Comparison of ENCODE assay signal across 19 mouse cellular contexts in genomic region chr6:105681496-105681895, GRCm38 (mm10). TPM values are rescaled to one million over a fixed set of nuclear protein-coding genes. Genes with fewer than 3 reads are reported as not detected.
DNase-seq lines count a peak whose midpoint lies in the region; ATAC-seq and TF ChIP-seq lines count a peak whose summit lies in the region.
"Had no signal": no experiment of that assay in that cellular context is flagged by ENCODE, and none has a peak within 500 bp of the region (broad histone marks: within the 10 kb centered on the region; RNA-seq: fewer than 3 reads in every experiment).

No protein-coding gene starts in this region.

- no peaks in the 10 kb centered on the region for H3K9me3 ChIP-seq in hindbrain, postnatal 0 days (ENCODE audit: low read length)
- H3K9me3 ChIP-seq in hindbrain, embryonic 16.5 days (ENCODE audit: control insufficient read depth, low read length) = no peaks in the 10 kb centered on the region
- H3K9me3 ChIP-seq in midbrain, embryonic 15.5 days = no peaks in the 10 kb centered on the region
- no peaks in the 10 kb centered on the region for H3K9me3 ChIP-seq in midbrain, embryonic 16.5 days (replicated peaks; ENCODE audit: control insufficient read depth, low read length, poor library complexity, severe bottlenecking)
- H3K9me3 ChIP-seq: embryonic facial prominence, embryonic 10.5 days; forebrain, embryonic 13.5 days; heart, embryonic 13.5 days had no signal

- no peak overlapping the region for H3K4me3 ChIP-seq in hindbrain, postnatal 0 days (ENCODE audit: low read length)
- H3K4me3 ChIP-seq in hindbrain, embryonic 16.5 days (ENCODE audit: low read length) = no peak overlapping the region
- no peak overlapping the region for H3K4me3 ChIP-seq in midbrain, embryonic 15.5 days
- 0 out of 2 replicates have a peak overlapping the region, but pooled peaks have one; percentile 14 for H3K4me3 ChIP-seq in midbrain, embryonic 16.5 days (ENCODE audit: low read depth, low read length)
- H3K4me3 ChIP-seq: embryonic facial prominence, embryonic 10.5 days; forebrain, embryonic 13.5 days; gastrocnemius, adult 2 months; heart, embryonic 13.5 days had no signal

- TF ChIP-seq CTCF in hindbrain, postnatal 0 days (IDR thresholded peaks at IDR 0.05; ENCODE audit: low read depth) = no peak

- peaks cover 4% of the 10 kb centered on the region; the same call in 1 of the 2 replicates for H3K27me3 ChIP-seq in hindbrain, postnatal 0 days (ENCODE audit: insufficient read depth, low read length)
- H3K27me3 ChIP-seq in hindbrain, embryonic 16.5 days (replicated peaks; ENCODE audit: control insufficient read depth, insufficient read depth, low read length) = peaks cover 3% of the 10 kb centered on the region; the same call in 1 of the 2 replicates
- peaks cover 10% of the 10 kb centered on the region for H3K27me3 ChIP-seq in midbrain, embryonic 15.5 days (replicated peaks)
- no peaks in the 10 kb centered on the region for H3K27me3 ChIP-seq in midbrain, embryonic 16.5 days (ENCODE audit: control insufficient read depth, insufficient read depth, low read depth, low read length)

- no peak for ATAC-seq in hindbrain, postnatal 0 days
- ATAC-seq in hindbrain, embryonic 16.5 days = no peak
- no peak for ATAC-seq in midbrain, embryonic 15.5 days (replicated peaks)
- ATAC-seq in midbrain, embryonic 16.5 days = no peak
- ATAC-seq: forebrain, embryonic 13.5 days; forebrain, postnatal 0 days had no signal

- H3K4me1 ChIP-seq in hindbrain, postnatal 0 days (ENCODE audit: insufficient read depth, low read length) = no peaks in the 10 kb centered on the region
- H3K4me1 ChIP-seq in hindbrain, embryonic 16.5 days (ENCODE audit: control insufficient read depth, insufficient read depth, low read depth, low read length) = no peaks in the 10 kb centered on the region; the same call in 1 of the 2 replicates
- H3K4me1 ChIP-seq in midbrain, embryonic 15.5 days = peaks cover 8% of the 10 kb centered on the region; the same call in 1 of the 2 replicates
- H3K4me1 ChIP-seq in midbrain, embryonic 16.5 days (ENCODE audit: control insufficient read depth, insufficient read depth, low read length) = no peaks in the 10 kb centered on the region; the same call in 1 of the 2 replicates

- peak overlapping the region; percentile 10; the same call in 1 of the 2 replicates for H3K4me2 ChIP-seq in hindbrain, postnatal 0 days (ENCODE audit: low read depth, low read length)
- no peak overlapping the region for H3K4me2 ChIP-seq in hindbrain, embryonic 16.5 days (ENCODE audit: low read length)
- H3K4me2 ChIP-seq in midbrain, embryonic 15.5 days = peak overlapping the region; percentile 88; the same call in 1 of the 2 replicates
- peak overlapping the region; percentile 38 for H3K4me2 ChIP-seq in midbrain, embryonic 16.5 days (ENCODE audit: low read length)
- H3K4me2 ChIP-seq: forebrain, embryonic 13.5 days; heart, embryonic 13.5 days had no signal

- H3K36me3 ChIP-seq in hindbrain, postnatal 0 days (ENCODE audit: insufficient read depth, low read length) = no peaks in the 10 kb centered on the region
- H3K36me3 ChIP-seq in hindbrain, embryonic 16.5 days (ENCODE audit: control insufficient read depth, insufficient read depth, low read length) = no peaks in the 10 kb centered on the region
- no peaks in the 10 kb centered on the region for H3K36me3 ChIP-seq in midbrain, embryonic 15.5 days (replicated peaks)
- no peaks in the 10 kb centered on the region for H3K36me3 ChIP-seq in midbrain, embryonic 16.5 days (ENCODE audit: control insufficient read depth, insufficient read depth, low read length)
- H3K36me3 ChIP-seq: embryonic facial prominence, embryonic 10.5 days; heart, embryonic 13.5 days had no signal

- 47% methylated on average over 2 of the region's 2 CpGs for WGBS in hindbrain, postnatal 0 days
- 50% methylated on average over 2 of the region's 2 CpGs for WGBS in hindbrain, embryonic 16.5 days
- WGBS in midbrain, embryonic 15.5 days = 43% methylated on average over 2 of the region's 2 CpGs
- 53% methylated on average over 2 of the region's 2 CpGs for WGBS in midbrain, embryonic 16.5 days

- H3K9ac ChIP-seq in hindbrain, postnatal 0 days (replicated peaks; ENCODE audit: low read length) = no peak overlapping the region
- no peak overlapping the region for H3K9ac ChIP-seq in hindbrain, embryonic 16.5 days (ENCODE audit: low read depth, low read length)
- H3K9ac ChIP-seq in midbrain, embryonic 15.5 days = no peak overlapping the region
- no peak overlapping the region for H3K9ac ChIP-seq in midbrain, embryonic 16.5 days (ENCODE audit: low read depth, low read length)
- H3K9ac ChIP-seq: forebrain, embryonic 13.5 days; forebrain, postnatal 0 days; heart, embryonic 13.5 days had no signal

- no peak for DNase-seq in hindbrain, postnatal 0 days (ENCODE audit: low spot score)
- DNase-seq in retina, embryonic 14.5 days (ENCODE audit: low spot score) = peak; percentile 58
- DNase-seq in gastrocnemius, adult 18-20 months (ENCODE audit: low spot score) = no peak
- DNase-seq in thymus, postnatal 14 days = no peak
- DNase-seq: adrenal gland, adult 8-10 months; adrenal gland, postnatal 36 days; cerebellum, adult 2 months; cerebellum, postnatal 10 days; forebrain, postnatal 0 days; gastrocnemius, adult 2 months; gastrocnemius, postnatal 36 days; heart, adult 11 months; heart, postnatal 36 days had no signal

- H3K27ac ChIP-seq in hindbrain, postnatal 0 days = no peak overlapping the region
- no peak overlapping the region for H3K27ac ChIP-seq in hindbrain, embryonic 16.5 days (ENCODE audit: low read depth, low read length)
- H3K27ac ChIP-seq in midbrain, embryonic 15.5 days = no peak overlapping the region
- H3K27ac ChIP-seq in midbrain, embryonic 16.5 days (ENCODE audit: low read length) = no peak overlapping the region
- H3K27ac ChIP-seq: embryonic facial prominence, embryonic 10.5 days; forebrain, embryonic 13.5 days; gastrocnemius, adult 2 months; heart, embryonic 13.5 days had no signal

RNA-seq across cellular contexts. Expression of gene Cntn4, which starts 4.0 kb away (rescaled TPM):
- total RNA-seq in hindbrain, postnatal 0 days (2014; rRNA removed) = 17.3 and 21.5 TPM in 2 replicates
- 19.8 and 21.5 TPM in 2 replicates for polyA plus RNA-seq in hindbrain, postnatal 0 days (2015; fragmentation: Nextera tagmentation; extraction: Ambion mirVana)
- 26.0 and 26.7 TPM in 2 replicates for polyA plus RNA-seq in hindbrain, embryonic 16.5 days (2015; fragmentation: Nextera tagmentation; extraction: Ambion mirVana)
- 29.7 and 32.1 TPM in 2 replicates for polyA plus RNA-seq in midbrain, embryonic 15.5 days (2015; fragmentation: Nextera tagmentation; extraction: Ambion mirVana)
- polyA plus RNA-seq in midbrain, embryonic 16.5 days (2015; fragmentation: Nextera tagmentation; extraction: Ambion mirVana) = 31.3 and 36.7 TPM in 2 replicates
- total RNA-seq in gastrocnemius, adult 18-20 months (2021) = not detected
- total RNA-seq: gastrocnemius, adult 2 months; gastrocnemius, postnatal 36 days; heart, postnatal 36 days had no signal
